Mouse (Mus musculus) liver, embryonic 11.5 days (tissue): ENCODE results near the gene E130309D02Rik. TPM values are rescaled to one million over a fixed set of nuclear protein-coding genes. Genes with fewer than 3 reads are reported as not detected.

ENCODE experiments used
- ATAC-seq: fragments of 200-750 bp; cut with Nextera tagmentation; replicated peaks from 2 replicates; pipeline ENCODE4 v1.8.0; 2017; ENCODE audit warnings: moderate number of reproducible peaks, mild to moderate bottlenecking, moderate TSS enrichment, moderate library complexity; ENCODE audit not compliant: low FRiP score
- DNase-seq: peaks from one replicate; pipeline ENCODE4 v3.0.0-alpha.2; 2017; ENCODE audit warnings: low spot score
- H3K27ac ChIP-seq: fragments of 300-500 bp; sonication (generic); 2 replicates; pipeline ENCODE4 v1.5.1; 2014; ENCODE audit warnings: mild to moderate bottlenecking, low read depth, low read length, control low read depth
- H3K27me3 ChIP-seq: fragments of 300-500 bp; sonication (generic); replicated peaks from 2 replicates; pipeline ENCODE4 v1.6.1; 2014; ENCODE audit warnings: low read length, mixed read lengths; ENCODE audit not compliant: control insufficient read depth, insufficient read depth
- H3K36me3 ChIP-seq: fragments of 300-500 bp; sonication (generic); 2 replicates; pipeline ENCODE4 v1.6.1; 2014; ENCODE audit warnings: mild to moderate bottlenecking, low read length, moderate library complexity, mixed read lengths; ENCODE audit not compliant: control insufficient read depth, insufficient read depth
- H3K4me1 ChIP-seq: fragments of 300-500 bp; sonication (generic); replicated peaks from 2 replicates; pipeline ENCODE4 v1.6.1; 2014; ENCODE audit warnings: low read length, mixed read lengths; ENCODE audit not compliant: control insufficient read depth, insufficient read depth
- H3K4me2 ChIP-seq: fragments of 300-500 bp; sonication (generic); 2 replicates; pipeline ENCODE4 v1.6.1; 2014; ENCODE audit warnings: mild to moderate bottlenecking, control low read depth, moderate library complexity
- H3K4me3 ChIP-seq: fragments of 300-500 bp; sonication (generic); 2 replicates; pipeline ENCODE4 v1.5.1; 2014; ENCODE audit warnings: low read depth, low read length, control low read depth
- H3K9ac ChIP-seq: fragments of 300-500 bp; sonication (generic); 2 replicates; pipeline ENCODE4 v1.6.1; 2014; ENCODE audit warnings: low read depth, low read length, control low read depth
- H3K9me3 ChIP-seq: fragments of 300-500 bp; sonication (generic); 2 replicates; pipeline ENCODE4 v1.6.1; 2016; ENCODE audit warnings: low read length, inconsistent platforms, mixed read lengths; ENCODE audit not compliant: control insufficient read depth
- WGBS: fragments of 180-500 bp; shearing (Covaris S2); extraction: QIAGEN DNeasy Blood & Tissue Kit; methylation state at CpG from one replicate; pipeline ENCODE4 v1.1.7; 2014; 5-methylcytosine and 5-hydroxymethylcytosine counted together
- polyA plus RNA-seq: library from polyadenylated mRNA; unstranded; fragments of >200 nt; fragmentation: Nextera tagmentation; extraction: Ambion mirVana; gene quantifications from 2 replicates; pipeline ENCODE4 v1.2.1, GENCODE M21; 2014

E130309D02Rik gene
- polyA plus RNA-seq, 1 experiment from 2014 or later = 57.2 TPM

- peak overlapping the region; percentile 41; the same call in 1 of the 2 replicates for H3K4me3 ChIP-seq
- peak overlapping the region; percentile 27; the same call in 1 of the 2 replicates for H3K4me2 ChIP-seq
Observed at GRCm38 (mm10) chr5:143254487-143255130, 60.6 kb downstream of the E130309D02Rik start.

GRCm38 (mm10) chr5:143253881-143254486, 61.2 kb downstream of the E130309D02Rik start:
- peak overlapping the region; percentile 63 for H3K4me2 ChIP-seq
- DNase-seq (no peak), ATAC-seq (0 out of 2 replicates have a peak, but pooled peaks have one; percentile 22)
- no peak overlapping the region for H3K9ac ChIP-seq
- H3K4me3 ChIP-seq = peak overlapping the region; percentile 41
- 5% methylated on average over 81 of the region's 81 CpGs for WGBS
- peaks cover 5% of the 10 kb centered on the region for H3K4me1 ChIP-seq
- no peak overlapping the region for H3K27ac ChIP-seq
- no peaks in the 10 kb centered on the region for H3K9me3 ChIP-seq
- H3K27me3 ChIP-seq = peaks cover 78% of the 10 kb centered on the region
- H3K36me3 ChIP-seq = no peaks in the 10 kb centered on the region

More at GRCm38 (mm10) chr5:143254487-143255130, 60.6 kb downstream of the E130309D02Rik start:
- Histone ChIP-seq H3K27me3 (peaks cover 78% of the 10 kb centered on the region), H3K36me3 (no peaks in the 10 kb centered on the region), H3K27ac (no peak overlapping the region), H3K9me3 (no peaks in the 10 kb centered on the region), H3K4me1 (peaks cover 5% of the 10 kb centered on the region), H3K9ac (no peak overlapping the region)
- WGBS = 5% methylated on average over 66 of the region's 66 CpGs
- peak; percentile 52 for DNase-seq
- ATAC-seq = no peak

GRCm38 (mm10) chr5:143253186-143253880, 61.8 kb downstream of the E130309D02Rik start:
- peak overlapping the region; percentile 63 for H3K4me2 ChIP-seq
- H3K27me3 ChIP-seq = peaks cover 75% of the 10 kb centered on the region
- no peaks in the 10 kb centered on the region for H3K9me3 ChIP-seq
- no peaks in the 10 kb centered on the region for H3K36me3 ChIP-seq
- 3% methylated on average over 103 of the region's 103 CpGs for WGBS
- H3K4me1 ChIP-seq = peaks cover 5% of the 10 kb centered on the region
- no peak overlapping the region for H3K27ac ChIP-seq
- peak overlapping the region; percentile 41 for H3K4me3 ChIP-seq
- no peak overlapping the region for H3K9ac ChIP-seq
- no peak for ATAC-seq
- peak; percentile 56 for DNase-seq

GRCm38 (mm10) chr5:143252791-143253185, 62.4 kb downstream of the E130309D02Rik start:
- Histone ChIP-seq H3K27ac (no peak overlapping the region), H3K27me3 (peaks cover 69% of the 10 kb centered on the region), H3K4me2 (no peak overlapping the region; the same call in 1 of the 2 replicates), H3K9ac (no peak overlapping the region), H3K4me3 (no peak overlapping the region), H3K4me1 (peaks cover 5% of the 10 kb centered on the region), H3K9me3 (no peaks in the 10 kb centered on the region), H3K36me3 (no peaks in the 10 kb centered on the region)
- WGBS = 9% methylated on average over 18 of the region's 18 CpGs
- DNase-seq = no peak
- ATAC-seq = no peak

- WGBS = 42% methylated on average over 6 of the region's 6 CpGs
- Histone ChIP-seq H3K27me3 (peaks cover 62% of the 10 kb centered on the region), H3K27ac (no peak overlapping the region), H3K9me3 (no peaks in the 10 kb centered on the region), H3K9ac (no peak overlapping the region), H3K4me1 (peaks cover 5% of the 10 kb centered on the region), H3K4me2 (no peak overlapping the region), H3K4me3 (no peak overlapping the region), H3K36me3 (no peaks in the 10 kb centered on the region)
- ATAC-seq = no peak
- DNase-seq = no peak
Observed at GRCm38 (mm10) chr5:143252039-143252438, 63.1 kb downstream of the E130309D02Rik start.

Other genes starting within 250 kb of the E130309D02Rik start
- gene Rnf216, start 202.4 kb downstream of the E130309D02Rik start, polyA plus RNA-seq = 28.7 and 34.7 TPM in 2 replicates
- not detected in 2 replicates for gene Olfr718-ps1, start 167.8 kb downstream of the E130309D02Rik start, polyA plus RNA-seq
- gene Rbak, start 134.6 kb downstream of the E130309D02Rik start, polyA plus RNA-seq = 6.7 and 8.9 TPM in 2 replicates
- 0.21 TPM in 1 of 2 replicates, not detected in the other for gene Spdye4b, start 134.3 kb downstream of the E130309D02Rik start, polyA plus RNA-seq
- gene Spdye4a, start 88.5 kb downstream of the E130309D02Rik start, polyA plus RNA-seq = not detected in 2 replicates
- gene Zfp12, start 80.2 kb downstream of the E130309D02Rik start, polyA plus RNA-seq = 10.7 and 11.2 TPM in 2 replicates
- 0.75 TPM in 2 replicates for gene Zfp316, start 45.3 kb downstream of the E130309D02Rik start, polyA plus RNA-seq
- gene Zfp853, start 21.7 kb downstream of the E130309D02Rik start, polyA plus RNA-seq = not detected in 2 replicates
- gene Zdhhc4, start 13.9 kb upstream of the E130309D02Rik start, polyA plus RNA-seq = 58.8 and 63.3 TPM in 2 replicates
- gene Grid2ip, start 42.0 kb upstream of the E130309D02Rik start, polyA plus RNA-seq = 0.12 and 0.31 TPM in 2 replicates
- gene Kdelr2, start 88.5 kb upstream of the E130309D02Rik start, polyA plus RNA-seq = 233 and 236 TPM in 2 replicates
- gene Daglb, start 149.2 kb upstream of the E130309D02Rik start, polyA plus RNA-seq = 13.7 and 14.9 TPM in 2 replicates
- gene Rac1, start 212.7 kb upstream of the E130309D02Rik start, polyA plus RNA-seq = 352 and 370 TPM in 2 replicates